Comparison of ENCODE assay signal across 11 mouse cellular contexts in genomic region chr1:51849570-51850211, GRCm38 (mm10).
DNase-seq lines count a peak whose midpoint lies in the region; ATAC-seq lines count a peak whose summit lies in the region.
"Had no signal": no experiment of that assay in that cellular context is flagged by ENCODE, and none has a peak within 500 bp of the region (broad histone marks: within the 10 kb centered on the region; RNA-seq: fewer than 3 reads in every experiment).

No protein-coding gene starts in this region.

- H3K4me1 ChIP-seq in hindbrain, embryonic 16.5 days (ENCODE audit: control insufficient read depth, insufficient read depth, low read depth, low read length), result no peaks in the 10 kb centered on the region
- H3K4me1 ChIP-seq in hindbrain, embryonic 10.5 days (replicated peaks), result 0 out of 2 replicates have a peak, but pooled peaks cover 4% of the 10 kb centered on the region
- H3K4me1 ChIP-seq: forebrain, embryonic 12.5 days; midbrain, embryonic 13.5 days had no signal

- no peaks in the 10 kb centered on the region for H3K27me3 ChIP-seq in hindbrain, embryonic 16.5 days (replicated peaks; ENCODE audit: control insufficient read depth, insufficient read depth, low read length)
- H3K27me3 ChIP-seq in hindbrain, embryonic 10.5 days (ENCODE audit: insufficient read depth, poor library complexity, severe bottlenecking), result no peaks in the 10 kb centered on the region
- H3K27me3 ChIP-seq: forebrain, embryonic 12.5 days; midbrain, embryonic 13.5 days had no signal

- no peak overlapping the region for H3K27ac ChIP-seq in hindbrain, embryonic 16.5 days (ENCODE audit: low read depth, low read length)
- no peak overlapping the region for H3K27ac ChIP-seq in hindbrain, embryonic 10.5 days
- H3K27ac ChIP-seq: forebrain, embryonic 12.5 days; hindbrain, postnatal 0 days; midbrain, embryonic 13.5 days had no signal

- no peaks in the 10 kb centered on the region for H3K9me3 ChIP-seq in hindbrain, embryonic 16.5 days (ENCODE audit: control insufficient read depth, low read length)
- H3K9me3 ChIP-seq in hindbrain, embryonic 10.5 days, result no peaks in the 10 kb centered on the region
- H3K9me3 ChIP-seq: forebrain, embryonic 12.5 days; midbrain, embryonic 13.5 days had no signal

- ATAC-seq in hindbrain, embryonic 16.5 days, result 0 out of 2 replicates have a peak, but pooled peaks have one; percentile 16
- ATAC-seq: hindbrain, postnatal 0 days; midbrain, embryonic 13.5 days had no signal

- no peak for DNase-seq in hindbrain, embryonic 10.5 days (ENCODE audit: low spot score)
- peak; percentile 44 for DNase-seq in urinary bladder, postnatal 14 days (ENCODE audit: low spot score)
- DNase-seq in urinary bladder, postnatal 10 days (ENCODE audit: low spot score), result no peak
- peak; percentile 26 to 31 for DNase-seq in kidney, postnatal 4 days
- DNase-seq in right cerebral cortex, postnatal 25 days, result no peak
- no peak for DNase-seq in thymus, postnatal 0 days (ENCODE audit: low spot score)
- DNase-seq in adipocyte (ENCODE audit: low spot score), result no peak

- no peak overlapping the region for H3K9ac ChIP-seq in hindbrain, embryonic 16.5 days (ENCODE audit: low read depth, low read length)
- H3K9ac ChIP-seq: forebrain, embryonic 12.5 days; midbrain, embryonic 13.5 days had no signal

- H3K4me2 ChIP-seq in hindbrain, embryonic 16.5 days (ENCODE audit: low read length), result no peak overlapping the region
- H3K4me2 ChIP-seq: forebrain, embryonic 12.5 days; midbrain, embryonic 13.5 days had no signal

- 54% methylated on average over 8 of the region's 8 CpGs for WGBS in hindbrain, embryonic 16.5 days
- WGBS in hindbrain, embryonic 10.5 days, result 80% methylated on average over 8 of the region's 8 CpGs

- no peak overlapping the region for H3K4me3 ChIP-seq in hindbrain, embryonic 16.5 days (ENCODE audit: low read length)
- no peak overlapping the region for H3K4me3 ChIP-seq in hindbrain, embryonic 10.5 days
- H3K4me3 ChIP-seq: forebrain, embryonic 12.5 days; midbrain, embryonic 13.5 days had no signal

- no peaks in the 10 kb centered on the region for H3K36me3 ChIP-seq in hindbrain, embryonic 16.5 days (ENCODE audit: control insufficient read depth, insufficient read depth, low read length)
- 0 out of 2 replicates have a peak, but pooled peaks cover 7% of the 10 kb centered on the region for H3K36me3 ChIP-seq in hindbrain, embryonic 10.5 days
- H3K36me3 ChIP-seq: midbrain, embryonic 13.5 days had no signal

Comparison
In these comparisons a context has a peak if more than half of its experiments do, and no peak if none do; other contexts are left out.
1. DNase-seq: peak in urinary bladder, postnatal 14 days (single experiment) and kidney, postnatal 4 days (2 of 2); none in hindbrain, embryonic 10.5 days (single experiment), urinary bladder, postnatal 10 days (single experiment), right cerebral cortex, postnatal 25 days (single experiment), thymus, postnatal 0 days (single experiment) and adipocyte (single experiment).